ENCODE assay signal across 11 mouse cellular contexts in the genomic region with DNA sequence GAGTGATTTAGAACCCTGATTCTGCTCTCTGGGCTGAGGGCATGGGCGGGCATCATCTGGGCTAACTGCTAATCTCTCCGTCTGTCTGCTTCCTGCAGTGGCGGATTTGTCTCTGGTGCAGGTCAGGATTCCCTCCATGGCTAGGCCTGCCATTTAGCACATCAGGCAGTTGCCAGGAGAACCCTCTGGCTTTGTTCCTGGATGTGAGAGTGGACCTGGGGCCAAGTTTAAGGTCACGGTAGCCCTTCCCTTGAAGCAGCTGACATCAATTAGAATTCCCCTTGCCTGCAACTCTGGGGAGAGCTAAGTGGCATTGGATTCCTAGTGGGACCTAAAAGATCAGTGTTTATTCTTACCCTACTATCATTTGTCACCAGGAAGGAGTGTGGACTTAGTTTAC.
DNase-seq lines count a peak whose midpoint lies in the region; ATAC-seq lines count a peak whose summit lies in the region.
"Had no signal": no experiment of that assay in that cellular context is flagged by ENCODE, and none has a peak within 500 bp of the region (broad histone marks: within the 10 kb centered on the region; RNA-seq: fewer than 3 reads in every experiment).

No protein-coding gene starts in this region.

- H3K27ac ChIP-seq in forebrain, embryonic 16.5 days (ENCODE audit: low read length): no peak overlapping the region
- H3K27ac ChIP-seq: intestine, embryonic 15.5 days had no signal

- no peak overlapping the region for H3K4me2 ChIP-seq in forebrain, embryonic 16.5 days (ENCODE audit: low read length)
- H3K4me2 ChIP-seq: intestine, embryonic 15.5 days had no signal

- ATAC-seq in forebrain, embryonic 16.5 days: no peak
- ATAC-seq: intestine, embryonic 15.5 days had no signal

- H3K36me3 ChIP-seq in forebrain, embryonic 16.5 days (ENCODE audit: control insufficient read depth, insufficient read depth): no peaks in the 10 kb centered on the region
- H3K36me3 ChIP-seq: intestine, embryonic 15.5 days had no signal

- WGBS in forebrain, embryonic 16.5 days: 80% methylated on average over 4 of the region's 4 CpGs

- DNase-seq in embryo, embryonic 11 days: peak; percentile 6
- DNase-seq in embryo, embryonic 9.5 days (ENCODE audit: extremely low spot score): no peak
- peak; percentile 16 for DNase-seq in 3T3-L1 (ENCODE audit: low read depth, low spot score)
- DNase-seq in cerebellum, adult 8-10 months: peak; percentile 42
- peak; percentile 84 for DNase-seq in gastrocnemius, postnatal 25 days
- no peak for DNase-seq in spleen, postnatal 4 days (ENCODE audit: low spot score in 2 of 2)
- no peak for DNase-seq in left cerebral cortex, adult 8-10 months (ENCODE audit: low spot score in 2 of 2)
- DNase-seq: lung, postnatal 36 days had no signal

- no peaks in the 10 kb centered on the region for H3K27me3 ChIP-seq in forebrain, embryonic 16.5 days (replicated peaks; ENCODE audit: control insufficient read depth, insufficient read depth, low read length)
- H3K27me3 ChIP-seq: intestine, embryonic 15.5 days had no signal

- H3K9ac ChIP-seq in forebrain, embryonic 16.5 days (replicated peaks; ENCODE audit: low read depth, low read length): no peak overlapping the region
- H3K9ac ChIP-seq: intestine, embryonic 15.5 days had no signal

- no peaks in the 10 kb centered on the region for H3K4me1 ChIP-seq in forebrain, embryonic 16.5 days (replicated peaks; ENCODE audit: control insufficient read depth, insufficient read depth, low read length)
- H3K4me1 ChIP-seq: intestine, embryonic 15.5 days had no signal

- H3K9me3 ChIP-seq in forebrain, embryonic 16.5 days (ENCODE audit: control insufficient read depth, low read length): no peaks in the 10 kb centered on the region
- H3K9me3 ChIP-seq: intestine, embryonic 15.5 days had no signal

- H3K4me3 ChIP-seq in forebrain, embryonic 16.5 days (replicated peaks; ENCODE audit: low read length): no peak overlapping the region
- H3K4me3 ChIP-seq: erythroblast, embryonic 14.5 days; intestine, embryonic 15.5 days had no signal

Comparison
In these comparisons a context has a peak if more than half of its experiments do, and no peak if none do; other contexts are left out.
1. DNase-seq: peak in embryo, embryonic 11 days (single experiment), 3T3-L1 (single experiment), cerebellum, adult 8-10 months (single experiment) and gastrocnemius, postnatal 25 days (single experiment); none in embryo, embryonic 9.5 days (single experiment), spleen, postnatal 4 days (0 of 2) and left cerebral cortex, adult 8-10 months (0 of 2).